Mouse (Mus musculus) left cerebral cortex, adult 8-10 months (tissue): ENCODE results near the gene Olfr688. TPM values are rescaled to one million over a fixed set of nuclear protein-coding genes. Genes with fewer than 3 reads are reported as not detected.

Source experiments
- DNase-seq, 2 experiments: peaks; one replicate each; pipeline ENCODE4 v3.0.0; 2022; ENCODE audit warnings: low spot score in 2 of 2
- total RNA-seq, 4 experiments: library from RNA; stranded (reverse); gene quantifications; 2 replicates each; pipeline ENCODE4 v1.2.4; 2022

Olfr688 gene
- not detected for total RNA-seq

DNA sequence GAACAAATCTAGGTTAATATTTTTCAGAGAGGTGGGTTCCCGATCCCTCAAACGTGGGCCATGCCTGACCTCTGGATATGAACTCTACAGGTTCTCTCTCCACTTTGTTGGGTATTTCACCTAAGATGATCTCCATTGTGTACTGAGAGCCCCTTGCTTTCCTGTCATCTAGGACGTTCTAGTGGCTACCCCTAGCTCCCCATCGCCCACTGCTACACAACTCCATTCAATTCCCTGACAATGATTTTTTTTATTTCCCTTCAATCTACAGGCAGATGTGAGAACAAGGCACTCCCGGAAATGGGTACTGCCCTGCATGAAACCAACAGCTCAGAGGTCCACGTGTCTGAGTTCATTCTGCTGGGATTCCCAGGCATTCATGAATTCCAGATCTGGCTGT is at the start of gene Olfr688:
Gene Olfr688, plus strand, starts transcription at position 301 of the 400 bp plus-strand sequence.
- no peak for DNase-seq

DNA sequence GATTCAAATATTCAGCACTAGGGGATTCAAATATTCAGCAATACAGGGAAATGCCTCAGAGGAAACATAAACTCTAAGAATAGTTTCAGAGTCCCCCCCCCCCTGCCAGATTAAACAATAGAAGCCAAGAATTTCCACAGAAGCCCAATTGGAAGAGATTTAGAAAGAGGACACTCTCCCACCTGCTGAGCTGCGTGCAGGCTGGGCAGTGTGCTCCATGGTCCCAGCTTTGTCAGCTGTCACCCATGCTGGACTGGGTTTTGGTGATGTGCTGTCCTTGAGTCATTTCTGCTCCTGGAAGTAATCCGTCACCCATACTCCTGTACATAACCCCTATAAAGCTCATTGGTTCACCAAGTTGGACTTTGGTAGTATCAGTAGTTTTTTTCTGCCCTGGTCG is 40.2 kb upstream of the Olfr688 start:
- no peak for DNase-seq

DNA sequence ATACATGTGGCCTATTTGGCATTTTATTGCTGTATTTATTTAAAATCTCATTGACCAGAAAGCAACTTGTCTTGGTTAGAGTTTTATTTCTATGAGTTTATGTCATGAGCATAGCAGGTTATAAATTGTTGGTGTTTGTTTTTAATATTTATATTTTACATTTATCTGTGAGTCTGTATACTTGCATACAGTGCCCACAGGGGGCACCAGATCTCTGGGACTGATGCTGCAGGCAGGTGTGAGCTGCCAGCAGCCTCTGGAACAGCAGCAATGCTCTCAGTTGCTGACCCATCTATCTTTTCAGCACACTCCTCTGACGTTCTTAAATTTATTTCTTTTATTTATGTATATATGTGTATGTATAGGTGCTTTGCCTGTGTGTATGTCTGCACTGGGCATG is 39.7 kb upstream of the Olfr688 start:
- no peak for DNase-seq

DNA sequence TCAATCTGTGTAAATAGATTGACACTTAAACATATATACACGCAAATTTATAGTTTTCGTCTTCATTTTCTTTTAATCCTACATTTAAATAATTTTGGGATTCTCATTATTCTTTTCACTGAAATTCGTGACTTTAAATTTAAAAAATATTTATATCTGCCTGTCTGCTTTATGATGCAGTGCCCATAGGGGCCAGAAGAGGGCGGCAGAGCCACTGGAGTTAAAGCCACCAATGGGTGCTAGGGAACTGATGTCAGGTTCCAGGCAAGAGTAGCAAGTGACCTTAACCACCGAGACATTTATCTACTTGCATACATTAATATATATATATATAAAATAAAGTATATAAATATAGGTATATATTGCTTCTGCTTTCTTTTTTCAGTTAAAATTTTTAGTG is 31.2 kb upstream of the Olfr688 start:
- DNase-seq, result no peak

DNA sequence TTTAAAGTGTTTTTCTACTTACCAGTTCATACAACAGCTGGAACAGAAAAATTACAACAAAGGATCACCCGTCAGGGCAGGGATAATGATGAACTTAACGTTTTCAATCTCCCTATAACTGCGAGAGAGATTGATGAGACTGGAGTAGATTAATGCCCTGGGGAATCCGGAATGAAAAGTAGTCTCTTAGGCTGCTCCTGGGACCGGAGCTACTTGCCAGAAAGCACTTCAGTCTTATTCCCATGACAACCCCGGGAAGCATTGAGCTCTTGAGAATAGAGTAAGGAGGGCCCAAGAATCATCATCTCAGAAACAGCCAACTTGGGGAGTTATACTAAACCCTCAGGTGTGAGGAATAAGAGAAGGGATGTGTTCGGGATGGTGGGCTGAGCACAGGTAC is 15.5 kb upstream of the Olfr688 start:
- no peak for DNase-seq

DNA sequence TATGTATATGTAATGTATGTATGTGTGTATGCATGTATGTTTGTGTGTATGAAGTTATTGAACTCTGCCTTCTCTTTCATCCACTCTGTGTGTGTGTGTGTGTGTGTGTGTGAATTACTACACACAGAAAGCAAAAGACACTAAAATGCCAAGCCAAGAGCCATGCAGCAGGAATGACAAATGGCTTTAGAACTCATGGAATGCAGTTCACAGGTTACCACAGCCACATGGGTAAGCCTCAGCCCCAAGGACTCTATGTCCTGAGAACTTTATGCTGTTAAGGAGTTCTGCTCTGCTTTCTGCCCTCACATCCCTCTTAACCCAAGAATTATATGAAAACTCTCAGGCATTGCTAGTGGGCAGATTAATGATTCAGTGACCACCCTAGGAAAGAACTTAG is 2.2 kb downstream of the Olfr688 start:
- DNase-seq, result no peak

DNA sequence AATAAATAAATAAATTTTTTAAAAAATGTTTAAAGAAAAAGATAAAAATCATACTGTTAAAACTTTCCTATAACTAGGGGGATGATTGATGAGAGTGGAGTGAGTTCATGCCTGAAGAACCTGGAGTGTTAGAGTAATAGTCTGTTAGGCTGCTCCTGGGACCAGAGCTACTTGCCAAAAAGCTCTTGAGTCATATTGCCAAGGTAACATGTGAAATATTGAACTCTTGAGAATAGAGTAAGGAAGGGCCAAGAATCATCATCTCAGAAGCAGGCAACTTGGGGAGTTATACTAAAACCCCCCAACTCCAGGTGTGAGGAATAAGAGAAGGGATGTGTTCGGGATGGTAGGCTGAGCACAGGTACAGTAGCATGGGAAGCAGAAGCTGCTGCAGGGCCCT is 23.0 kb downstream of the Olfr688 start, which contains the start of gene Olfr689:
Gene Olfr689, plus strand, starts transcription at position 301 of the 400 bp plus-strand sequence.
- DNase-seq, result no peak

DNA sequence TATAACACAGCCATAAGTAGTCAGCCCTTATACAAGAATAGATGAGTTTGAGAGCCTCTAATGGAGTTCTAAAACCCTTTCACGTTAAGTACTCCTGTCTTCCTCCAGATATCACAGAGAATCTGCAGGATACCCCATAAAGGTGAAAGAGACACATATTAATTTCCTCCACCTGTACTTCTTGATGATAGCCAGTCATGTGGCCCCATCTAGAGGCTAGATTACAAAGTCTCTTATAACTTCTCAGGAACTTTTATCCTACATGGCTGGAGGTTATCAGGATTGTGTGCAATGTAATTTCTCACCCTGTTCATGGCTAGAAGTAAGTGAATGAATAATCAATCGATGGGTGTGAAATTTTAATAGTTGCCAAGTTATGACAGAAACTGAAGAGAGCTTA is 37.4 kb downstream of the Olfr688 start:
- DNase-seq, result no peak

DNA sequence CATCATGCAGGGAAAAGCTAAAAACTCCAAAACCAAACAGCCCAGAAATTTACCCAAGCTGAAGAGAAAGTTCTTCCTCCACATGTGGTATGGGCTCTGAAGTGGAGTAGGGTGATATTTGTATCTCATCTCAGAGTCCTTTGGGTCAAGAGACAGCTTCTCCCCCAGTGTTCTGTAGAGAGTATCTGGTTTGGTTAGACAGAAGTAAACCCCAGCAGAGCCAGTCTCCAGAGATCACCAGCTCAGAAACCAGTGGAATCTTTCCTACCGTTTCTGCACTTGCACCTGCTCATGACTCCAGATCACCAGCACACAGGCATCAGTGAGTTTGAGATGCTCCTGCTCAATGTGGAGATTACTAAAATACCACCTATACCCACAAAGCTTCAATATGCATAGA is 46.1 kb downstream of the Olfr688 start, which contains the start of gene Olfr690:
Gene Olfr690, minus strand, starts transcription at position 101 of the 400 bp plus-strand sequence.
- DNase-seq, result no peak

Other genes starting within 250 kb of the Olfr688 start
- not detected for gene Olfr677, start 236.7 kb upstream of the Olfr688 start, total RNA-seq
- not detected for gene Olfr678, start 223.6 kb upstream of the Olfr688 start, total RNA-seq
- gene Olfr679, start 206.9 kb upstream of the Olfr688 start, total RNA-seq, result not detected
- not detected for gene Olfr680-ps1, start 195.3 kb upstream of the Olfr688 start, total RNA-seq
- not detected for gene Olfr681, start 171.3 kb upstream of the Olfr688 start, total RNA-seq
- not detected for gene Olfr683, start 141.1 kb upstream of the Olfr688 start, total RNA-seq
- not detected for gene Olfr684, start 124.4 kb upstream of the Olfr688 start, total RNA-seq
- gene Olfr685, start 102.1 kb upstream of the Olfr688 start, total RNA-seq, result not detected
- not detected for gene Olfr686, start 80.6 kb upstream of the Olfr688 start, total RNA-seq
- gene Olfr689, start 23.1 kb downstream of the Olfr688 start, total RNA-seq, result not detected
- under 1 TPM; 0.27 to 0.57 (median 0.40) TPM for gene Olfr690, start 46.0 kb downstream of the Olfr688 start, total RNA-seq
- gene Olfr691, start 54.2 kb downstream of the Olfr688 start, total RNA-seq, result 1 to 10 TPM in 2 of 4 experiments, under 1 TPM in 2; 0.63 to 1.3 (median 0.86) TPM
- not detected for gene Olfr692, start 80.1 kb downstream of the Olfr688 start, total RNA-seq
- gene Gm5901, start 86.9 kb downstream of the Olfr688 start, total RNA-seq, result not detected
- gene Fam160a2, start 112.0 kb downstream of the Olfr688 start, total RNA-seq, result 10 to 100 TPM; 64.6 to 72.6 (median 70.9) TPM
- 1 to 10 TPM in 2 of 4 experiments, under 1 TPM in 2; 0.98 to 2.0 (median 1.1) TPM for gene Cnga4, start 116.5 kb downstream of the Olfr688 start, total RNA-seq
- gene Cckbr, start 137.6 kb downstream of the Olfr688 start, total RNA-seq, result 10 to 100 TPM; 47.6 to 57.7 (median 52.5) TPM
- 10 to 100 TPM; 15.1 to 18.5 (median 17.0) TPM for gene Cavin3, start 194.2 kb downstream of the Olfr688 start, total RNA-seq